ENCODE assay signal across 9 mouse cellular contexts in the genomic region with DNA sequence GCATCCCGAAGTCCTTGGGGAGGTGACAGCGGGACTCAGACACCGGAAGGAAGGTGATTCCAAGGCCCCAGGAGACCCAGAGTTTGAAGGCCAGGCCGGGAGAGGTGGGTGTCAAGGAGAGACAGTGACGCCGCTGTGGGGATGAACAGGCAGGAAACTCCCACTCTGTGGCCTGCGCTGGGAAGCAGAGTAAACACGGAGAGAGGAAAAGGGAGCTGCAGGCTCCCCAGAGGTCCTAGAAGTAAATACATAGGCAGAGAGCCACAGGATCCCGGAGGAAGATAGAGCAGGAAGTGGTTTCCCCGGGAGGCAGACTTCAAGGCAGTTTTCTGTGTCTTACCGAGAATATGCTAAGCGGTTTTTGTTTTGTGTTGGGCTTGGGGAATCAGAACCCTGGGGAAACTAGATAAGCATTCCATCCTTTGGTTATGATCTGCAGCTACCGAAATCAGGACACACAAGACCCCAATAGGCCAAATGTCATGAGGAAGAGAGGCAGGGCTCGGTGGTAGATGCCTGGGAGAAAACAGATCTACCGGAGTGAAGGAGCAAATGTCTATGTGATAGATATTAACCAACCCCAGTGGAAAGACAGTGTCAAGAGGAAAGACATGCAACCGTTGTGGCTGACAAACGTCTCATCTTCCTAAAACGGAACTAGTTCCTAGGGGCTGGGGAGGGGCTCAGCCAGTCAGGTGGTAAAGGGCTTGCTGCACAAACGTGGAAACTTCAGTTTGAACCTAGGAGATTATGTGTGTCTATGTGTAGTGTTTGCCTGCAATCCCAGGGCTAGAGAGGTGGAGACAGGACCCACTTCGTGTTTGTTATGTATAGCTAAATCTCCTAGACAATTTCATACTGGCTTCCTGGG. TPM values are rescaled to one million over a fixed set of nuclear protein-coding genes. Genes with fewer than 3 reads are reported as not detected.
DNase-seq lines count a peak whose midpoint lies in the region; ATAC-seq and TF ChIP-seq lines count a peak whose summit lies in the region.
"Had no signal": no experiment of that assay in that cellular context is flagged by ENCODE, and none has a peak within 500 bp of the region (broad histone marks: within the 10 kb centered on the region; RNA-seq: fewer than 3 reads in every experiment).

No protein-coding gene starts in this region.

- H3K4me2 ChIP-seq in midbrain, embryonic 11.5 days = peak overlapping the region; percentile 22
- no peak overlapping the region for H3K4me2 ChIP-seq in midbrain, postnatal 0 days (ENCODE audit: low read depth, low read length, poor library complexity, severe bottlenecking)
- H3K4me2 ChIP-seq in kidney, embryonic 15.5 days = peak overlapping the region; percentile 55

- no peaks in the 10 kb centered on the region for H3K27me3 ChIP-seq in midbrain, embryonic 11.5 days (ENCODE audit: control insufficient read depth, insufficient read depth, low read length)
- no peaks in the 10 kb centered on the region for H3K27me3 ChIP-seq in midbrain, postnatal 0 days (ENCODE audit: insufficient read depth, low read length)
- H3K27me3 ChIP-seq in kidney, embryonic 15.5 days = no peaks in the 10 kb centered on the region
- no peaks in the 10 kb centered on the region for H3K27me3 ChIP-seq in thymus, adult 2 months (ENCODE audit: control insufficient read depth, insufficient read depth, low read length)

- H3K36me3 ChIP-seq in midbrain, embryonic 11.5 days (ENCODE audit: control insufficient read depth, insufficient read depth, low read length) = no peaks in the 10 kb centered on the region
- no peaks in the 10 kb centered on the region for H3K36me3 ChIP-seq in midbrain, postnatal 0 days (ENCODE audit: insufficient read depth, low read length)
- no peaks in the 10 kb centered on the region for H3K36me3 ChIP-seq in kidney, embryonic 15.5 days
- no peaks in the 10 kb centered on the region for H3K36me3 ChIP-seq in thymus, adult 2 months (ENCODE audit: control insufficient read depth, insufficient read depth, low read length)

- H3K27ac ChIP-seq in midbrain, embryonic 11.5 days (ENCODE audit: low read depth, low read length) = no peak overlapping the region
- H3K27ac ChIP-seq in midbrain, postnatal 0 days (ENCODE audit: low read depth, low read length) = no peak overlapping the region
- H3K27ac ChIP-seq in kidney, embryonic 15.5 days = peak overlapping the region; percentile 92
- H3K27ac ChIP-seq in thymus, adult 2 months (ENCODE audit: control insufficient read depth, insufficient read depth, low read length) = peak overlapping the region; percentile 98

- 0 out of 2 replicates have a peak, but pooled peaks have one; percentile 9 for TF ChIP-seq POLR2A in thymus, adult 2 months (IDR thresholded peaks at IDR 0.05; ENCODE audit: control insufficient read depth, extremely low read depth, insufficient read depth, low read length, poor library complexity)

- peak; percentile 86 for DNase-seq in midbrain, embryonic 11.5 days (ENCODE audit: low spot score, missing footprints)
- no peak for DNase-seq in midbrain, postnatal 0 days (ENCODE audit: low spot score)
- DNase-seq in heart, adult 8-10 months (ENCODE audit: low spot score) = peak; percentile 60
- DNase-seq in lung, postnatal 14 days = peak; percentile 49
- DNase-seq in thymus, adult 2 months = peak; percentile 57
- no peak for DNase-seq in layer of hippocampus, postnatal 25 days (ENCODE audit: extremely low spot score in 1 of 2, low spot score in 1 of 2)
- no peak for DNase-seq in cerebellum, adult 18-20 months

- 0 out of 2 replicates have a peak overlapping the region, but pooled peaks have one; percentile 1 for H3K4me3 ChIP-seq in midbrain, embryonic 11.5 days (ENCODE audit: low read depth, low read length)
- no peak overlapping the region for H3K4me3 ChIP-seq in midbrain, postnatal 0 days (ENCODE audit: low read depth, low read length)
- peak overlapping the region; percentile 27 for H3K4me3 ChIP-seq in kidney, embryonic 15.5 days (replicated peaks)
- peak overlapping the region; percentile 49 for H3K4me3 ChIP-seq in thymus, adult 2 months (ENCODE audit: control insufficient read depth, insufficient read depth, low read length)

- 0 out of 2 replicates have a peak, but pooled peaks cover 4% of the 10 kb centered on the region for H3K4me1 ChIP-seq in midbrain, embryonic 11.5 days (ENCODE audit: control insufficient read depth, insufficient read depth, low read length)
- 0 out of 2 replicates have a peak, but pooled peaks cover 4% of the 10 kb centered on the region for H3K4me1 ChIP-seq in midbrain, postnatal 0 days (ENCODE audit: insufficient read depth, low read length)
- peaks cover 18% of the 10 kb centered on the region for H3K4me1 ChIP-seq in kidney, embryonic 15.5 days
- peaks cover 21% of the 10 kb centered on the region for H3K4me1 ChIP-seq in thymus, adult 2 months (replicated peaks; ENCODE audit: control insufficient read depth, insufficient read depth, low read length)

- H3K9ac ChIP-seq in midbrain, embryonic 11.5 days (ENCODE audit: low read length) = peak overlapping the region; percentile 44; the same call in 1 of the 2 replicates
- H3K9ac ChIP-seq in midbrain, postnatal 0 days (replicated peaks; ENCODE audit: low read length, poor library complexity, severe bottlenecking) = no peak overlapping the region
- 0 out of 2 replicates have a peak overlapping the region, but pooled peaks have one; percentile 17 for H3K9ac ChIP-seq in kidney, embryonic 15.5 days

- H3K9me3 ChIP-seq in midbrain, embryonic 11.5 days (ENCODE audit: control insufficient read depth, low read length) = no peaks in the 10 kb centered on the region
- no peaks in the 10 kb centered on the region for H3K9me3 ChIP-seq in midbrain, postnatal 0 days (ENCODE audit: low read length)
- no peaks in the 10 kb centered on the region for H3K9me3 ChIP-seq in kidney, embryonic 15.5 days (replicated peaks)

- no peak for ATAC-seq in midbrain, embryonic 11.5 days (ENCODE audit: low FRiP score)
- ATAC-seq in midbrain, postnatal 0 days (ENCODE audit: low FRiP score) = no peak
- ATAC-seq in kidney, embryonic 15.5 days (replicated peaks; ENCODE audit: low FRiP score) = peak; percentile 52; the same call in 1 of the 2 replicates

- no peak for TF ChIP-seq CTCF in midbrain, postnatal 0 days (IDR thresholded peaks at IDR 0.05)
- TF ChIP-seq CTCF in thymus, adult 2 months (IDR thresholded peaks at IDR 0.05; ENCODE audit: borderline replicate concordance, control insufficient read depth, extremely low read depth, insufficient read depth, low read length, poor library complexity) = 0 out of 2 replicates have a peak, but pooled peaks have one; percentile 39

- 33% methylated on average over 20 of the region's 20 CpGs for WGBS in midbrain, embryonic 11.5 days
- WGBS in midbrain, postnatal 0 days = 32% methylated on average over 20 of the region's 20 CpGs
- WGBS in kidney, embryonic 15.5 days = 18% methylated on average over 20 of the region's 20 CpGs
- 2% methylated on average over 20 of the region's 20 CpGs for WGBS in thymus, adult 2 months

RNA-seq across cellular contexts. Expression of a gene that starts 17.7 kb away (rescaled TPM):
- 0.21 TPM in 1 of 2 replicates, not detected in the other for polyA plus RNA-seq in midbrain, embryonic 11.5 days (2014; fragmentation: Nextera tagmentation; extraction: Ambion mirVana)
- total RNA-seq in midbrain, postnatal 0 days (2014; rRNA removed) = not detected in 2 replicates
- polyA plus RNA-seq in midbrain, postnatal 0 days (2015; fragmentation: Nextera tagmentation; extraction: Ambion mirVana) = not detected in 2 replicates
- not detected for total RNA-seq in heart, adult 8-10 months (2022)
- 5.7 and 6.3 TPM in 2 replicates for polyA plus RNA-seq in kidney, embryonic 15.5 days (2015; fragmentation: Nextera tagmentation; extraction: Ambion mirVana)
- 0.61 and 1.3 TPM in 2 replicates for polyA plus RNA-seq in thymus, adult 2 months (2012; rRNA removed)
- total RNA-seq in layer of hippocampus, postnatal 25 days (2021) = not detected
- total RNA-seq: adrenal gland, adult 18-20 months had no signal

RNA-seq across cellular contexts. Expression of a gene that starts 20.2 kb away (rescaled TPM):
- polyA plus RNA-seq in midbrain, embryonic 11.5 days (2014; fragmentation: Nextera tagmentation; extraction: Ambion mirVana) = 45.1 and 46.8 TPM in 2 replicates
- 45.3 and 82.1 TPM in 2 replicates for total RNA-seq in midbrain, postnatal 0 days (2014; rRNA removed)
- 38.4 TPM in 2 replicates for polyA plus RNA-seq in midbrain, postnatal 0 days (2015; fragmentation: Nextera tagmentation; extraction: Ambion mirVana)
- total RNA-seq in heart, adult 8-10 months (2022) = 10 to 100 TPM; 58.9 to 70.8 (median 66.9) TPM
- 100 and 102 TPM in 2 replicates for polyA plus RNA-seq in kidney, embryonic 15.5 days (2015; fragmentation: Nextera tagmentation; extraction: Ambion mirVana)
- polyA plus RNA-seq in thymus, adult 2 months (2012; rRNA removed) = 358 and 385 TPM in 2 replicates
- 10 to 100 TPM; 19.0 to 19.9 TPM for total RNA-seq in layer of hippocampus, postnatal 25 days (2021)

RNA-seq across cellular contexts. Expression of a gene that starts 39.5 kb away (rescaled TPM):
- 0.52 and 0.84 TPM in 2 replicates for polyA plus RNA-seq in midbrain, embryonic 11.5 days (2014; fragmentation: Nextera tagmentation; extraction: Ambion mirVana)
- 1.2 and 1.4 TPM in 2 replicates for total RNA-seq in midbrain, postnatal 0 days (2014; rRNA removed)
- 0.19 and 1.4 TPM in 2 replicates for polyA plus RNA-seq in midbrain, postnatal 0 days (2015; fragmentation: Nextera tagmentation; extraction: Ambion mirVana)
- under 1 TPM in 1 of 4 experiments, not detected in 3; 0.97 TPM for total RNA-seq in heart, adult 8-10 months (2022)
- polyA plus RNA-seq in kidney, embryonic 15.5 days (2015; fragmentation: Nextera tagmentation; extraction: Ambion mirVana) = 0.57 and 0.87 TPM in 2 replicates
- polyA plus RNA-seq in thymus, adult 2 months (2012; rRNA removed) = 0.09 and 0.11 TPM in 2 replicates
- under 1 TPM; 0.19 to 0.20 TPM for total RNA-seq in layer of hippocampus, postnatal 25 days (2021)

RNA-seq across cellular contexts. Expression of a gene that starts 46.5 kb away (rescaled TPM):
- 1,614 and 1,690 TPM in 2 replicates for polyA plus RNA-seq in midbrain, embryonic 11.5 days (2014; fragmentation: Nextera tagmentation; extraction: Ambion mirVana)
- 1,063 and 1,068 TPM in 2 replicates for total RNA-seq in midbrain, postnatal 0 days (2014; rRNA removed)
- polyA plus RNA-seq in midbrain, postnatal 0 days (2015; fragmentation: Nextera tagmentation; extraction: Ambion mirVana) = 1,368 and 1,371 TPM in 2 replicates
- 1,000 to 10,000 TPM; 1,121 to 1,613 (median 1,357) TPM for total RNA-seq in heart, adult 8-10 months (2022)
- 1,881 and 1,940 TPM in 2 replicates for polyA plus RNA-seq in kidney, embryonic 15.5 days (2015; fragmentation: Nextera tagmentation; extraction: Ambion mirVana)
- 455 and 506 TPM in 2 replicates for polyA plus RNA-seq in thymus, adult 2 months (2012; rRNA removed)
- total RNA-seq in layer of hippocampus, postnatal 25 days (2021) = 1,000 to 10,000 TPM; 1,671 to 1,815 TPM

RNA-seq across cellular contexts. Expression of a gene that starts 55.9 kb away (rescaled TPM):
- 97.2 and 102 TPM in 2 replicates for polyA plus RNA-seq in midbrain, embryonic 11.5 days (2014; fragmentation: Nextera tagmentation; extraction: Ambion mirVana)
- 91.7 and 113 TPM in 2 replicates for total RNA-seq in midbrain, postnatal 0 days (2014; rRNA removed)
- polyA plus RNA-seq in midbrain, postnatal 0 days (2015; fragmentation: Nextera tagmentation; extraction: Ambion mirVana) = 71.8 and 75.3 TPM in 2 replicates
- total RNA-seq in heart, adult 8-10 months (2022) = 10 to 100 TPM; 23.1 to 27.9 (median 25.3) TPM
- polyA plus RNA-seq in kidney, embryonic 15.5 days (2015; fragmentation: Nextera tagmentation; extraction: Ambion mirVana) = 142 TPM in 2 replicates
- polyA plus RNA-seq in thymus, adult 2 months (2012; rRNA removed) = 135 and 137 TPM in 2 replicates
- 10 to 100 TPM; 36.1 to 38.7 TPM for total RNA-seq in layer of hippocampus, postnatal 25 days (2021)

Comparison
In these comparisons a context has a peak if more than half of its experiments do, and no peak if none do; other contexts are left out.
1. DNase-seq: peak in midbrain, embryonic 11.5 days (single experiment), heart, adult 8-10 months (single experiment), lung, postnatal 14 days (single experiment) and thymus, adult 2 months (single experiment); none in midbrain, postnatal 0 days (single experiment), layer of hippocampus, postnatal 25 days (0 of 2) and cerebellum, adult 18-20 months (0 of 2).
2. H3K27ac ChIP-seq: peak in kidney, embryonic 15.5 days (single experiment) and thymus, adult 2 months (single experiment); none in midbrain, embryonic 11.5 days (single experiment) and midbrain, postnatal 0 days (single experiment).